Mouse (Mus musculus): ENCODE data around the gene Lrrc31.
"Not testable (repeated sequence)": the region's sequence is repeated elsewhere in the genome, so short reads cannot be mapped to it uniquely, and the experiment has no call there.

Gene Lrrc31

GRCm38 (mm10) chr3:30699711-30700505 lies at the start of gene Lrrc31:
Gene Lrrc31 (minus strand): TSS chr3:30699843.
- DNase-seq (ENCODE audit: low read depth, low spot score), result not testable (repeated sequence)

- no peak for DNase-seq (ENCODE audit: low read depth, low spot score)
These were observed 48.7 kb upstream of the Lrrc31 start for GRCm38 (mm10) chr3:30748316-30748715.

- DNase-seq (ENCODE audit: low read depth, low spot score), result no peak
These were observed 46.4 kb upstream of the Lrrc31 start, which contains the start of gene Samd7 for GRCm38 (mm10) chr3:30746006-30746405. Gene Samd7 (plus strand): TSS chr3:30746293.

GRCm38 (mm10) chr3:30742891-30743290 lies 43.2 kb upstream of the Lrrc31 start:
- DNase-seq (ENCODE audit: low read depth, low spot score), result no peak

- DNase-seq (ENCODE audit: low read depth, low spot score), result no peak
These were observed 41.7 kb upstream of the Lrrc31 start for GRCm38 (mm10) chr3:30741306-30741705.

- DNase-seq (ENCODE audit: low read depth, low spot score), result no peak
These were observed 37.2 kb upstream of the Lrrc31 start for GRCm38 (mm10) chr3:30736809-30737208.

GRCm38 (mm10) chr3:30729046-30729445 lies 29.4 kb upstream of the Lrrc31 start:
- DNase-seq (ENCODE audit: low read depth, low spot score), result no peak

GRCm38 (mm10) chr3:30727209-30727608 lies 27.6 kb upstream of the Lrrc31 start:
- no peak for DNase-seq (ENCODE audit: low read depth, low spot score)

GRCm38 (mm10) chr3:30725514-30725913 lies 25.9 kb upstream of the Lrrc31 start:
- DNase-seq (ENCODE audit: low read depth, low spot score), result no peak

- no peak for DNase-seq (ENCODE audit: low read depth, low spot score)
These were observed 25.3 kb upstream of the Lrrc31 start for GRCm38 (mm10) chr3:30724848-30725465.

- no peak for DNase-seq (ENCODE audit: low read depth, low spot score)
These were observed 24.6 kb upstream of the Lrrc31 start for GRCm38 (mm10) chr3:30724105-30724824.

GRCm38 (mm10) chr3:30723179-30723578 lies 23.5 kb upstream of the Lrrc31 start:
- DNase-seq (ENCODE audit: low read depth, low spot score), result no peak

- no peak for DNase-seq (ENCODE audit: low read depth, low spot score)
These were observed 22.8 kb upstream of the Lrrc31 start for GRCm38 (mm10) chr3:30722461-30722860.

- DNase-seq (ENCODE audit: low read depth, low spot score), result no peak
These were observed 22.4 kb upstream of the Lrrc31 start for GRCm38 (mm10) chr3:30722036-30722435.

- no peak for DNase-seq (ENCODE audit: low read depth, low spot score)
These were observed 19.0 kb upstream of the Lrrc31 start for GRCm38 (mm10) chr3:30718649-30719048.

GRCm38 (mm10) chr3:30713334-30713733 lies 13.7 kb upstream of the Lrrc31 start:
- DNase-seq (ENCODE audit: low read depth, low spot score), result no peak

GRCm38 (mm10) chr3:30710191-30710590 lies 10.5 kb upstream of the Lrrc31 start:
- DNase-seq (ENCODE audit: low read depth, low spot score), result no peak

- no peak for DNase-seq (ENCODE audit: low read depth, low spot score)
These were observed 7.1 kb upstream of the Lrrc31 start for GRCm38 (mm10) chr3:30706614-30707276.

GRCm38 (mm10) chr3:30705977-30706376 lies 6.3 kb upstream of the Lrrc31 start:
- DNase-seq (ENCODE audit: low read depth, low spot score), result no peak

- DNase-seq (ENCODE audit: low read depth, low spot score), result no peak
These were observed 1.8 kb downstream of the Lrrc31 start for GRCm38 (mm10) chr3:30697891-30698290.

- peak; percentile 58 for DNase-seq (ENCODE audit: low read depth, low spot score)
These were observed 3.3 kb downstream of the Lrrc31 start for GRCm38 (mm10) chr3:30696346-30696745.

- DNase-seq (ENCODE audit: low read depth, low spot score), result no peak
These were observed 4.0 kb downstream of the Lrrc31 start for GRCm38 (mm10) chr3:30695661-30696060.
